Comparison of ENCODE assay signal across 11 mouse cellular contexts in genomic region chr15:73957448-73957847, GRCm38 (mm10).
DNase-seq lines count a peak whose midpoint lies in the region; ATAC-seq lines count a peak whose summit lies in the region.
"Had no signal": no experiment of that assay in that cellular context is flagged by ENCODE, and none has a peak within 500 bp of the region (broad histone marks: within the 10 kb centered on the region; RNA-seq: fewer than 3 reads in every experiment).

No protein-coding gene starts in this region.

- no peak overlapping the region for H3K4me3 ChIP-seq in kidney, embryonic 15.5 days (replicated peaks)
- H3K4me3 ChIP-seq: embryonic facial prominence, embryonic 12.5 days; heart, embryonic 10.5 days had no signal

- peak; percentile 73 to 75 for DNase-seq in kidney, postnatal 4 days
- DNase-seq in 3T3-L1 (ENCODE audit: low read depth, low spot score) = peak; percentile 21
- DNase-seq in ES-CJ7 (ENCODE audit: low read depth, low spot score) = peak; percentile 18
- DNase-seq in embryo, embryonic 11.5 days (ENCODE audit: low read depth, low spot score) = peak; percentile 17
- no peak for DNase-seq in spleen, postnatal 36 days (ENCODE audit: low spot score in 2 of 2)
- no peak for DNase-seq in right cerebral cortex, postnatal 14 days
- DNase-seq in right cerebral cortex, postnatal 10 days (ENCODE audit: low spot score in 2 of 2) = no peak

- H3K4me1 ChIP-seq in kidney, embryonic 15.5 days = no peaks in the 10 kb centered on the region
- H3K4me1 ChIP-seq: embryonic facial prominence, embryonic 12.5 days; heart, embryonic 10.5 days had no signal

- H3K27me3 ChIP-seq in kidney, embryonic 15.5 days = no peaks in the 10 kb centered on the region
- H3K27me3 ChIP-seq: embryonic facial prominence, embryonic 12.5 days had no signal

- H3K9ac ChIP-seq in kidney, embryonic 15.5 days = no peak overlapping the region
- H3K9ac ChIP-seq: embryonic facial prominence, embryonic 12.5 days had no signal

- no peaks in the 10 kb centered on the region for H3K9me3 ChIP-seq in kidney, embryonic 15.5 days (replicated peaks)
- H3K9me3 ChIP-seq: embryonic facial prominence, embryonic 12.5 days; heart, embryonic 10.5 days had no signal

- H3K27ac ChIP-seq in kidney, embryonic 15.5 days = no peak overlapping the region
- H3K27ac ChIP-seq: embryonic facial prominence, embryonic 12.5 days; heart, embryonic 10.5 days had no signal

- no peaks in the 10 kb centered on the region for H3K36me3 ChIP-seq in kidney, embryonic 15.5 days
- H3K36me3 ChIP-seq: embryonic facial prominence, embryonic 12.5 days; heart, embryonic 10.5 days had no signal

- ATAC-seq in kidney, embryonic 15.5 days (replicated peaks; ENCODE audit: low FRiP score) = no peak
- ATAC-seq: inflammation-experienced regulatory T-cells, adult 6 months had no signal

- WGBS in kidney, embryonic 15.5 days = 30% methylated on average over 6 of the region's 6 CpGs

- no peak overlapping the region for H3K4me2 ChIP-seq in kidney, embryonic 15.5 days
- H3K4me2 ChIP-seq: embryonic facial prominence, embryonic 12.5 days had no signal

Comparison
In these comparisons a context has a peak if more than half of its experiments do, and no peak if none do; other contexts are left out.
1. DNase-seq: peak in kidney, postnatal 4 days (2 of 2), 3T3-L1 (single experiment), ES-CJ7 (single experiment) and embryo, embryonic 11.5 days (single experiment); none in spleen, postnatal 36 days (0 of 2), right cerebral cortex, postnatal 14 days (single experiment) and right cerebral cortex, postnatal 10 days (0 of 2).